Mouse (Mus musculus): ENCODE measurements around the gene Klhl26. TPM values are rescaled to one million over a fixed set of nuclear protein-coding genes. Genes with fewer than 3 reads are reported as not detected.
A peak's percentile ranks its signal among the peaks of the same experiment; 100 is the strongest.

Klhl26 gene
- total RNA-seq, 2 experiments from 2014 or later: 35.6 to 38.4 TPM

DNA sequence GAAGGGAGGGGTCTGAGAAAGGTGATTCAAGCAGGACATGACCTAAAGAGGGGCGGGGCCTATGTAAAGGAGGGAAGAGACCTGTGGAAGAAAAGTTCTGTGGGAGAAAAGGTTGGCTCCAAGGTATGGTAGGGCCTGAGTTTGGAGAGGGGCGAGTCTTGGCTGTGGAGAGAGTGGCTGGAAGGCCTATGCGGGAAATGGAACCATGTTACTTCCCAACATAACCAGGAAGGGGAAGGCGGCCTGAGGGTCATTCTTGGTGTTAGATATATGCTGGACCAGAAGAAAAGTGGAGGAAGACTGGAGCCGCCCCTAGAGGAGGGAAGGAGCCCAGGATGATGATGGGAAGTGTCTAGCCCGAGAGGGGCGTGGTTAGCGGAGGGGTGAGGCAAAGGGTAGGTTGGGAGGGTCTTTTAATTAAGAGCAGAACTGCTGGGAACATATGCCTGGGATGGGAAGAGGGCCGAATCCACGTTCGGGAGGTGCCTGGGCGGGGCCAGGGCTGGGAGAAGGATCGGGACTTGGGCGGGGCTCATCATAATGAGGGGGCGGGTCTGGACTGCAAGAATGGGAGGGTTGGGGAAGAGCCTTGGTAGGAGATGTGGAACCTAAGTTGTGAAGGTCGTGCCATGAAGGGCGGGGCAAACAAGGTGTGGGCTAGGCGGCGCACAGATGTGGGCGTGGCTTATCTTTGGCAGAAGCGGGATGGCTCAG, 658 bp upstream of the Klhl26 start:
- no peak for DNase-seq (ENCODE audit: low spot score in 2 of 2)

DNA sequence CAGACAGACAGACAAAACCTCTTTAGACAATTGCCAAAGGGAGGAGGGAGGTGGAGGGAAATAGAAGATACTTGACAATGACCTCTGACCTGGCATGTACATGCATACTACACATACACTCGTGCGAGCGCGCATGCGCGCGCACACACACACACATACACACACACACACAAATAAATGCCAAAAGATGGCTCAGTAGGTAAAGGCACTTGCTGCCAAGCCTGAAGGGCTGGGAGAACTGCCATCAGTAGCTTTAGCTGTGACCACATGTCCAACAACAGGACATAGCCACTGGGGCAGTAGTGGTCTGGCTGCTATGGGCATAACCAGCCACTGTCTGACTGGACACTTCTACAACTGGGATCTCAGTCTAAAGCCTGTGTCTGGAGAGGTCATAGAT, 4.9 kb downstream of the Klhl26 start:
- DNase-seq (ENCODE audit: low spot score in 2 of 2): no peak

DNA sequence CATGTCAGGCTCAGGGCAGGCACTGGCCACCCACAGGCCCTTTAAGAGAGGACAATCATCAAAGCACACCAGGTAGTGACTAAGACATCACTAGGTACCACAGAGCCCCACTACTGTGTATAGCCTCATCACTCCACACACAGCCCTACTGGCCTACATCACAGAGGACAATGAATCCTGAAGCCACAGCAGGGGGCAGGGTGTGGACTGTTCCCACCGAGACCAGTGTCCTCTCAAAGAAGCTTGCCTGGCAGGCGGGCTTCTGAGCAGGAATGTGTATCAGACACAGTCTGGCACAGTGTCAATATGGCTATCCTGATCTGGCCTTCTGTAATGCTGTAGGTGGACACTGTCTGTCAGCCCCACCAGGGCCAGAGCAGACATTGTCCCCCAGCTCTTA, 6.8 kb downstream of the Klhl26 start:
- no peak for DNase-seq (ENCODE audit: low spot score in 2 of 2)

DNA sequence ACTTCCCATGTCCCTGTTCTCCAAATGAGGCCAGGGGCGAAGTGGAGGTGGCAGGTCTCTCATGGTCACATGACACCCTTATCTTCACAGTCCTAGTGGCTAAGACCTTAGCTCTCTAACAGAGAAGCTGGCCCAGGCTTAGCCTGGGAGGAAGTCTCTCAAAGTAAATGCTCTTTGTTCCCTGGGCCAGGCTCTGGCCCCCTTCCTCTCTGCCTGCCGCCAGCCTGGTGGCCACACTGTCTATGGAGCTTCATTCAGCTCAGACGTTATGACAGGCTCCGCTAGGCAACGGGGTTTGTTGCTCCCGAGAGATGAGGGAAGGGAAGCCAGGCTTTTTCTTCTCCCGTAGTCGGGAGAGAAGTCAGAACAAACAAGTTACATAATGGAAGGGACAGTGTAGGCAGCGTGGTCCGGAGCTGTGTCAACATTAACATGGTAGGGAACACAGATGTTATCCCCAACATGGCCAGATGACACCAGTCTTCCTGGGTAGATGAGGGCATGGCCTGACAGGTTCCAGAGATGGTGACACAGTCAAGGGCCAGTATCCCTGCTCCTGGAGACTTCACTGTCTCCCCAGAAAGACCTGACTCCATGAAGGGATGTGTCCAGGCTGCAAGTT, 7.4 kb downstream of the Klhl26 start:
- no peak for DNase-seq (ENCODE audit: low spot score in 2 of 2)

DNA sequence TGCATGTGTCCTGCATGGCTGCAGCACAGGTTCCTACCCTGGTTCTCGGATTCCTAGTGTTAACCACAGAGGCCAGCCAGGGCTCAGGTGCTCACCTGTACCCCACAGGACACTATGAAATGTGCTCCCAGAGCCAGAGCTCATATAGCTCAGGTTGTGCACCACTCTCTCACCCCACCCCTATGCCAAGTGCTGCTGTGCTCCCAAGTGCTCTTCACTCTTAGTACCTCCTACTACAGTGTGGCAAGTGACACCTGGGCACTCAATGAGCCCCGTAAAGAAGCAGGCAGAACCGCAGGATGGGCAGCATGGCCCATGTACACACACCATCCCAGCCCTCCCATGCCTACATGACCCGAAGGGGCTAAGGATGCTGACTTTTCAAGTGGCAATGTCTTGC, 8.0 kb downstream of the Klhl26 start:
- DNase-seq (ENCODE audit: low spot score in 2 of 2): no peak

DNA sequence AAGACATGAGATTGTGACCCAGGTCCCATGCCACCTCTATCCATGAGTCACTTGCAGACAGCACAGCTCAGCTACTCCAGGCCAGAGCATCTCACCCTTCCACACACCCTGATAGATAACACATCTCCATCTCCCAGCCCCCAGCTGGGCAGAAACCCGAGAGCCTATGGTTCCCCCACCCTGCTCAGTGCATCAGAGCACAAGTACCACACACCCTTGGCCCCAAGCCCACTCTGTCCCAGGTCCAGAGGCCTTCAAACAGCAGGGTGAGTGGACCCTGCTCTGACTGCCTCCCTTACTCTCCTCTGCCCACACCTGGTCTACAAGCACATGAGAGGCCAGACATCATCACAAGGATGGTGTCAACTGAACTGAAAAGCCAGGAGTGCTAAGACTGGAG, 8.9 kb downstream of the Klhl26 start:
- no peak for DNase-seq (ENCODE audit: low spot score in 2 of 2)

DNA sequence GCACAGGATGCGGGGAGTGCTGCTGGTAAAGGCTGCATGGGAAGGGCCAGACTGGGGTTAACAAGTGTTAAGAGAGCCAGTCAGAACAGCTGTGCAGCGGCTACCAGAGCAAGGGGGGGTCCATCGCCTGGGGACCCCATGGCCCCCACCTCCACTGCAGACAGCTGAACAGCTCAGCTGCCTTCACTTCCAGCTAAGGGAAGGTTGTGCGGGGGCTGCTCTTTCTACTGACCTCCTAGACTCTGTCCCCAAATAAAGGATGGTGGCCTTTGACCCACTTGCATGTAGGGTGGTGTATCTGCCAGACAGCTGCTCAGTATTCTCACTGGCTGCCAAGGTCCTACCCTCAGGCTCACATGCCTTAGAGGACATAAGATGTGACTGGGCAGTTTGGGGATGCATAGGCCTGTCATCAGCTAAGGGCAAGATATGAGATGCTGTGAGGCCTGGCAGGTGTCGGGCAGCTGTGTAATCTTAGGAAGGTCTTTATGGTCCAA, 9.5 kb downstream of the Klhl26 start:
- no peak for DNase-seq (ENCODE audit: low spot score in 2 of 2)

DNA sequence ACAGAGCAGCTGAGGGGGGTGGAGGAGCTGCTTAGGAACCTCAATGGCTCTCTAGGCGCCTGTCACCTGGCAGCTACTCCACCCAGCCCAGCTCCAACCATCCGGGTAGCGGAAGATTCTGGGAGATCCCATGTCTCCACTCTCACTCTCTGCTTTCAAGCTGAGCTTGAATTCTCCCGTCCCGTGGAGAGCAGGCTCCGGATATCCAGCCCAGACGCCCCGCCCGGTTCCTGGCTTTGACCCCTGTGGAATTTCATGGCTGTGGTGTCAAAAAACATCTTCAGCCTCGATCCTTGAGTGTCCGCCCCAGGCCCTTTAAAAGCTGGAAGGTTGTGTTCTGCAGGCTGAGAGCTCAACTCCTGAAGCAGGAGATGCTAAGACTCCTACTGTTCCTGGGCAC, 10.0 kb downstream of the Klhl26 start:
- DNase-seq (ENCODE audit: low spot score in 2 of 2): no peak

DNA sequence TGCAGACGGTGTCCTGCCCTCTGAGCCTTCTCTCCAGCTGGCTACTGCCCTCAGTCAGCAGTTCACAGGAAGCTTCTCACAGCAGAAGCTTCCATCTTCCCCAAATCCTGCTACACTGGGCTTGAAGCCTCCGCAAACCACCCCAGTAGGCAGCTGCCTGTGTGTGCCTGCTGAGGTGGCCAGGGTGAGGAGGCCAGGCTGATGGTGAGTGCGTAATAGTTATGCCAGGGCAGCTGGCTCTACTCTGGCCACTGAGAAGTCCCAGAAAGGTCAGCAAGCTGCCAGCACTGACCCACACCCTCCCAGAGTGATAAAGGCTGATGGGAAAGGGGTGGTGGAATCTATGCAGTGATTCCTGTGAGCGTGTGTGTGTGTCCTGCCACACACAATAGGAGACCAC, 10.5 kb downstream of the Klhl26 start:
- DNase-seq (ENCODE audit: low spot score in 2 of 2): no peak

DNA sequence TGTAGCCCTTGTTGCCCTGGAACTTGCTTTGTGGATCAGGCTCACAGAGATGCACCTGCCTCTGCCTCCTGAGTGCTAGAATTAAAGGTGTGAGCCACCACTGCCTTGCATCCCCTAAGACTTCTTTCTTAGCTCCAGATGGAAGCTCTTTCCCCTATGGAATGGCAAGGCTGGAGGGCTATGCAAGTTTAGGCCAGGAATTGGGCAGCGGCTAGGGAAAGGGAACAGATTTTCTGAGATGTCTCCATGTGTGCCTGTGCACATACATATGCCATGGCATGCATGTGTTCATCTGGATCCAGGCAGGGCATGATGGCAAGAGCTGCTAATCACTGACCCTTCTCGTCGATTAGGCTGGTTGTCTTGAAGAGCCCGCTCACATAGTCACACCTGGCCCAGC, 11.1 kb downstream of the Klhl26 start:
- DNase-seq (ENCODE audit: low spot score in 2 of 2): no peak

DNA sequence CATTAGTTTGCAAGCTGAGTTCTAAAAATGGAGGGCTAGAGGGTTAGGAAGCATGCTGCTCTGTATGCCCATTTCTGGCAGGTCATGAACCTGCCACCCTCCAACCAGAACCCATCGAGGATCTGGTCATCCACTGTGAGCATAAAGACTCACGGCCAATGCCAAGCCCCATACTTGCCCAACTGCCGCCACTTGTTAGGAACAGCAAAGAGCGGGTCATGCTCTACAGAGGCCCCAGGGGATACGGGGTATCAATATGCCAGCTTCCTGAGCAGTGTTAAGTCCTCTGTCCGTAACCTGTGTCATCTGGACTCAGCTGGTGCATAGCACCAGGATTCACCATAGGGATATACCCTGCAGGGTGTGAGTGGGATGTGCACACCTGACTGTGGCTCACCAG, 12.6 kb downstream of the Klhl26 start:
- DNase-seq (ENCODE audit: low spot score in 2 of 2): no peak

DNA sequence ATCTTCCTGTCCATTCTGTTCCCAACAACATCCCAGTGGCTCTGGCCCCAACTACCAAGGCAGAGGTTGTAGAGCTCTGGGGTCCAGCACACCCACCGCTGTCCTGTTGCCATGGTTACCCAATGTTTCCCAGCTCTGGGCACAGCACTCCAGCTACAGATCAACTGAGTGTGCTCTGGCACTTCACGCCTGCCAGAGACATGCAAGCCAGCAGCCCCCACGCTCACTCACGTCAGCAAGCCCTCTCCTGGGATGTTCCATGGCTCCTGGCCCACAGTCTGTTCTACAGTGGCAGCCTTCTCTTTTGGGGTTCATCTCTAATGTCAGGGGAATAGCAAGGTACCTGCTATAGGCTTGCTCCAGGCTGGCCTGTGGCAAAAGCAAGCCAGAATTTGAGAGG, 13.5 kb downstream of the Klhl26 start:
- peak; percentile 59 to 64 for DNase-seq (ENCODE audit: low spot score in 2 of 2)

DNA sequence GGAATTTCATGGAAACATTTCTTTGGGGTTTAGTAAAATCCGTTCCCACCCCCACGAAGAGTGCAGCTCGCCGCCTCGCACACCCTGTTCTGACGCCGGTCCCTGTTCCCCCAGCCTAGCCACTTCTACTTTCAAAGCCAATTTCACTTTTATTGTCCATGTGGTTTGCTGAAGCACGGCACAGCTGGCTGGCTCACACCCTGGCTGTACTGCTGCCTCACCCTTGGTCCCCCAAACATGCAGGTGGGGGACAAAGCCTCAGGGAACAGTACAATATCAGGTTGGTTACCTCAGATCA, 14.3 kb downstream of the Klhl26 start:
- DNase-seq (ENCODE audit: low spot score in 2 of 2): no peak

DNA sequence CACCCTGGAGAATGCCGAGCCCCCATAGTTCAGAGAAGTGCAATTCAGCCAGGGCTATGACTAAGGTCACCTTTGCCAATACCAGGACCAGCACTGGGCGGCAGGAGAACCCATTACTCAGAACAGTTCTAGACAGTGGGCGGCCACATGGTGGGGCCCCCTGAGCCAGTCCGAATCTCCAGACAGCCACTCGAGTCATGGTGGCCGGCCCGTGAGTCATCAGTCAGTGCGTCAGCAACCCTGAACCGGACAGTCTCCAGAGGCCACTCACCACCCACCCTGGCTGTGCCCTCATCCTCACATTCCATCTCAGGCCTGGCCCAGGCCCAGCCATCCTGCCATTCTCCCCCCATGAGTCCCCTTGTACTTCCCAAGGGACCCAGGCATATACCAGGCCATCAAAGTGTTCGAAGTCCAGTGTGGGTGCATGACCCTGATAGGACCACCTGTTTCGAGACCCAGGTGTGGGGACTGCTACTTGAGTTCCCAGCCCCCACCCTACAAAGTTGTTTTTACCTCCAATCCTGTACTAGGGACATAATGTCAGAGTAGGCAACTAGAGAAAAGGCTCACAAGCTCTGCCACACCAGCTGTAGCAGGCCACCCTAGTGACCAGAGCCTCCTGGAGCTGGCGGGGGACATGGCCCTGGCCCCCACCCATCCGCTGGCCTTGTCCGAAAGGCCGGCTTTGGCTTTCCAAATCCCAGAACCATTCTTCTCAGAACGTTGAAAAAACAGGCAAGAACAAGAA, 14.8 kb downstream of the Klhl26 start:
- no peak for DNase-seq (ENCODE audit: low spot score in 2 of 2)

DNA sequence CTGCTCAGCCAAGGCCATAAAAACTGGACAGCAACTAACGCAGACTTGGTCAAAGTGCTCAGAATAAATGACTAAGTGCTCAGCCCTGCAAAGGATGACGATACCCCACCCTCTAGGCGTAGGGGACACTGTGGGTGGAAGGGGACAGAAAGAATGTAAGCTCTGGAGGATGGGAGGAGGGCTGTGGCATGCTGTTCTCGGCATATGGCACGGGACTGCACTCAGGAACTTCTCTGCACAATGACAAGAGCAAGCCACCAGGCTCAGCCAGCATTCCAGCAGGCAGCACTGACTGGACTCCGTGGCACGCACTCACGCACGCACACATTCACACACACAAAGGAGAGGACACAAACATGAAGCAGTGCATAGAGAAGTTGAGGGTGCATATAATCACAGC, 16.2 kb downstream of the Klhl26 start:
- no peak for DNase-seq (ENCODE audit: low spot score in 2 of 2)

DNA sequence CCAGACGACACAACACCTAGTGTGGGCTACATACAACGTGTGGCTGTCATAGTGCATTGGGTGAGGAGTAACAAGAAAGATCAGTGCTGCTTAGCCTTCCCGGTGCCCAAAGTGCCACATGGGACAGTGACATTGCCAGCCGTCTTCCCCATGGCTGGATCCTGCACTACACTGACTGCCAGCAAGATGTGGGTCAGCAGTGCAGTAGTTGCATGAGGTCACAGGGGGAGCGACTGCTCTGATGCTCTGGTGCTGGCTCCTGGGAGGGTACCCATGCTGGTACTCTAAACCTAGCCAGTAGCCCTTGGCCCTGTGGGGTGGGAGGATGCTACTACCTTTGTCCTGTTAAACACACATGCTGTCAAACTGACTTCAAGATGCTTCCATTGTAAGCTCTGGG, 16.6 kb downstream of the Klhl26 start:
- no peak for DNase-seq (ENCODE audit: low spot score in 2 of 2)

DNA sequence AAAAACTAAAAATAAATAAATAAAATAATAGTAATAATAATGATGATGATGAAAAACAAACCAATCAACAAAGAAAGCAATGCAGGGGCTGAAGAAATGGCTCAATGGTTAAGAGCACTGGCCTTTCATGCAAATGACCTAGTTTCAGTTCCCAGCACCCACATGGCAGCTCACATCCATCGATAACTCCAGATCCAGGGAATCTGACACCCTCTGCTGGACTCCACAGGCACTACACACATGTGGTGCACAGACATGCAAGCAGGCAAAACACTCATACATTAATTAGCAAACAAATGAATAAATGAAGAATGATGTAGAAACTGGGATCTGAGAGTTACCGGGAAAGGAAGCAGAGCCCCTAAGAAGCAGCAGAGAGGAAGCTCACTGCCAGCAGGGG, 17.1 kb downstream of the Klhl26 start:
- DNase-seq (ENCODE audit: low spot score in 2 of 2): no peak

DNA sequence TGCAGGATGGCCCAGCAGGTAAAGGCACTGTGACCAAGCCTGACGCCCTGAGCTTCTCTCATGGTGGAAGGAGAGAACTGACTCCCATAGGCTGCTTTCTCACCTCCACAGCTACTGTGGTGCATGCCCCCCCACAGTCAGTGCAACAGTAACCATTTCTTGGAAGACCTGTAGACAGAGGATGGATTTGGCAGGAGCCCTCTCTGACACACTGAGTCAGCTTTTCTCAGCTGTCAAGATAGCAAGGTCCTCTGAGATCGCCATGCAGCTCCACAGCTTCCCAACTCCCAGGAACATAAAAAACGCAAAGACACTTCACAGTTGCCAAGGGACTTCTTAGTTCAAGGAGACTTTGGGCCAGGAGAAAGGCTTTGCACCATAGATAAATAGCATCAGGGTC, 18.3 kb downstream of the Klhl26 start:
- DNase-seq (ENCODE audit: low spot score in 2 of 2): no peak

DNA sequence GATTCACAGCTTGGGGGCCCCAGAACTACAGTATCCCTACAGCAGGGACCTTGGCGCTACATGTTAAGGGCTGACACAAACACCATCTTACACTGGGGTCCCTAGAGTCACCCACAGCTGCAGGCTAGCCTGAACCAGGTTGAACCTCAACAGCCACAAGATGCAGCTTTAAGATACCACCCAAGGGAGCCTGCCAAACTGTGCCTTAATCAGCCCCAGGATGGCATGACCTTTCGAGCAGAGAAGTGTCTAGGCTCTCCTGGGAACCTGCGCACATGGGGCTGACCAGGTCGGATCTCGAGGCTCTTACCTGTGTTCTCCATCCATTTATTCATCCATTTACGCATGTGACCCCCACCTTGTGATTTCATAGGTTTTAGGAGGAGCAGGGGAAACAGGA, 18.9 kb downstream of the Klhl26 start:
- DNase-seq (ENCODE audit: low spot score in 2 of 2): no peak

DNA sequence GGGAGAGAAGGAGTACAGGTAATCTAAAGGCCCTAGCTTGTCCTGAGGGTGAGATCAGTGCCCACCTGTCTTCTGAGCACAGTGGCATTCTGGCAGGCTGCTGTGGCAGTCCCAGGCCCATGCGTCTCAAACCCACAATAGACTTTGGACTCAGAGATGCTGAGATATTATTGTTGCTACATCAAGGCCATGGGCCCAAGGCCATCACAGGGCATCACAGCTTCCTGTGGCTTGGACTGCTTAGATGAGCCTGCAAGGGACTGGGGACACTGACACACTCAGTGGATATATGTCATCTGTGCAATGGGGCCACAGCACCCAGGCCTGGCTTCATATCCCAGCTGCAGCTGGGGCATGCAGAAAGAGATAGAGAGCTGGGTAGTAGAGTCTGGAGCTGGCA, 19.8 kb downstream of the Klhl26 start:
- no peak for DNase-seq (ENCODE audit: low spot score in 2 of 2)

DNA sequence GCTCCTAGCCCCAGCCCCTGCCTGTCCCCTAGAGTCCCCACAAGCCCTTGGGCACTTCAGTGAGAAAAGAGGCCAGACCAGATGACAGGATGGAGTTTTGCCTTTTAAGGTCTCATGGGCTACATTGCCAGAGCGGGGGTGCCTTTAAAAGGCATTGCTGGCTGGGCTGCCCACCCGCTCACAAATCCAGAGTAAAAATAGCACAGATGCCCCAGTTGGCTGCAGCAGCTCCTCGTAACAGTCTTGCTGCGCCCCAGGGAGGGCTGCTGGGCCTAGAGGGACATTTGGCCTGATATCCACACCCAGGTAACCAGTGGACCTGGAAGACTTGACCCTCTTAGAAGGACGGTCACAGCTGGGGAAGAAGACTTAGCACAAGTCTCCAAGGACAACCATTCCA, 22.9 kb downstream of the Klhl26 start:
- DNase-seq (ENCODE audit: low spot score in 2 of 2): no peak

DNA sequence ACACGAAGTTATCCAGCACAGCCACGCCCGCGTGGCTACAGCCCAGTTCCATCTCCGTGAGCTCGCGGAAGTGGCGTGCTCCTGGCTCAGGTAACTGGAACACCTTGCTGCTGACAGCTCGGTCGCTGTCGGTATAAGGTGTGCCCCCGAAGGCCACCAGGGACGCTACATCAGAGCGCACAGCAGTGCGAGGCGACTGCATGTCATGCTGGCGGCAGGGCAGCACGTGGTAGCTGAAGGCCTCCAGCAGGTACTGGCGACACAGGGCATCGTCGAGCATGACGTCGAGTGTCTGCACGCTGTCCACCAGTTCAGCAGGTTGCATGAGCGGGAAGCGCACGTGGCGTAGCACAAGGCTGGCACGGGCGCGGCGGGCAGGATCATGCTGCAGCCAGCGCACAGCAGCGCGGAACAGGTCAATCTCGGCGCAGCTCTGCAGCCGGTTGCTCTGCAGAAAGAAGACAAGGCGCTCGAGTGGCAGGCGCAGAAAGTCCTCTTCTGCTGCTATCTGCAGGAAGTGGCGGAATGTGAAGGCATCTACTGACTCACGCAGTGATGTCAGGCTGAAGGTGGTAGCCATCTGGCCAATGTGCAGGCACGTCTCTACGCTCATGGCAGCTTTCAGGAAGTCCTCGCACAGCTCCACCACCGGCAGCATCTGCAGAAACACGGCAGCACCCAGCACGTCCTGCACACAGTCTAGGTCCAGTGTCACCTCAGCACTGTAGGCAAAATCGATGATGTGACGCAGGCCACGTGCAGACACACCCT, 24.4 kb downstream of the Klhl26 start:
- no peak for DNase-seq (ENCODE audit: low spot score in 2 of 2)
